ENCODE assay signal across 11 mouse cellular contexts in the genomic region with DNA sequence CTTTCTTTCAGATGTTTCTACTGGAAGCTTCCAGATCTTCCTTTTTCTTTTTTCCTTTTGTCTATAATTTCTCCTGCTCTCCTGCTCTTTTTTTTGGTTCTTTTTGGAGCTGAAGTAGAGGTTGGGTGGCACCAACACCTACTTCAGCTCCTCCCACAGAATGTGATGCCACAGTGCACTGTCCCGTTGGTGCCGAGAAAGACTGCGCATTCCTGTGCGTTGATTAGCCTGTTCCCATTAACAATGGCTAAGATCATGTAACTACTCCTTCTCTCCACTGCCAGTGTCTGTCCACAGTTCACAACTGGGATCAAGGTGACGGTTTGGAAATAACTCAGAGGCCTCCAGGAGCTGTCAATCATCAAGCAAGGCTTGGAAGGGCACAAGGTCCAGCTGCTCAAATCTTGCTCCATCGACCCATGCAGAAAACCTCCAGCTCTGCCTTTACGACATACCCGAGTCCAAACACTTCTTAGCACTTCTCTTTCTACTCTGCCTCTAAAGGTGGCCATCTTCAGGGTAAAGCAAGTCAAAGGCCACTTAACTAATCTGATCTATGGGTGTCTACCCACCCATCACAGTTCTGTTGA.
A peak's percentile ranks its signal among the peaks of the same experiment; 100 is the strongest.
DNase-seq lines count a peak whose midpoint lies in the region; ATAC-seq and TF ChIP-seq lines count a peak whose summit lies in the region.
"Had no signal": no experiment of that assay in that cellular context is flagged by ENCODE, and none has a peak within 500 bp of the region (broad histone marks: within the 10 kb centered on the region; RNA-seq: fewer than 3 reads in every experiment).

No protein-coding gene starts in this region.

- no peak for TF ChIP-seq CTCF in heart, postnatal 0 days (IDR thresholded peaks at IDR 0.05; ENCODE audit: low read depth)

- 0 out of 2 replicates have a peak overlapping the region, but pooled peaks have one; percentile 4 for H3K27ac ChIP-seq in hindbrain, embryonic 11.5 days (ENCODE audit: low read depth, low read length)
- H3K27ac ChIP-seq in hindbrain, embryonic 13.5 days = no peak overlapping the region; the same call in 1 of the 2 replicates
- peak overlapping the region; percentile 70 for H3K27ac ChIP-seq in heart, postnatal 0 days (ENCODE audit: low read depth)

- no peaks in the 10 kb centered on the region for H3K27me3 ChIP-seq in hindbrain, embryonic 11.5 days (ENCODE audit: control insufficient read depth, insufficient read depth, low read length)
- no peaks in the 10 kb centered on the region for H3K27me3 ChIP-seq in hindbrain, embryonic 13.5 days
- no peaks in the 10 kb centered on the region for H3K27me3 ChIP-seq in heart, postnatal 0 days (ENCODE audit: control insufficient read depth, insufficient read depth, low read length)
- H3K27me3 ChIP-seq: Patski had no signal

- no peak overlapping the region for H3K9ac ChIP-seq in hindbrain, embryonic 11.5 days (ENCODE audit: low read depth, low read length)
- no peak overlapping the region for H3K9ac ChIP-seq in hindbrain, embryonic 13.5 days
- no peak overlapping the region for H3K9ac ChIP-seq in heart, postnatal 0 days (replicated peaks; ENCODE audit: low read depth, low read length)

- DNase-seq in hindbrain, embryonic 11.5 days (ENCODE audit: low spot score) = no peak
- peak; percentile 89 for DNase-seq in adipocyte (ENCODE audit: low spot score)
- no peak for DNase-seq in heart, postnatal 0 days (ENCODE audit: low spot score)
- DNase-seq in lung, postnatal 25 days (ENCODE audit: low spot score) = peak; percentile 44
- DNase-seq in natural killer cell, adult 2 months (ENCODE audit: low spot score in 2 of 2) = no peak
- no peak for DNase-seq in left cerebral cortex, adult 18-20 months (ENCODE audit: low spot score in 2 of 2)
- DNase-seq: cerebellum, adult 18-20 months; left cerebral cortex, postnatal 4 days; thymus, postnatal 25 days had no signal

- no peak overlapping the region for H3K4me2 ChIP-seq in hindbrain, embryonic 11.5 days (replicated peaks; ENCODE audit: low read depth, low read length)
- no peak overlapping the region for H3K4me2 ChIP-seq in hindbrain, embryonic 13.5 days
- H3K4me2 ChIP-seq in heart, postnatal 0 days (ENCODE audit: low read depth, low read length) = no peak overlapping the region

- 38% methylated on average over 8 of the region's 8 CpGs for WGBS in hindbrain, embryonic 11.5 days
- WGBS in hindbrain, embryonic 13.5 days = 50% methylated on average over 8 of the region's 8 CpGs
- 36% methylated on average over 8 of the region's 8 CpGs for WGBS in heart, postnatal 0 days

- no peaks in the 10 kb centered on the region for H3K36me3 ChIP-seq in hindbrain, embryonic 11.5 days (ENCODE audit: control insufficient read depth, insufficient read depth, low read length)
- no peaks in the 10 kb centered on the region; the same call in 1 of the 2 replicates for H3K36me3 ChIP-seq in hindbrain, embryonic 13.5 days
- peaks cover 18% of the 10 kb centered on the region for H3K36me3 ChIP-seq in heart, postnatal 0 days (replicated peaks; ENCODE audit: control insufficient read depth, insufficient read depth, low read length)

- TF ChIP-seq EP300 in heart, postnatal 0 days (IDR thresholded peaks at IDR 0.05; ENCODE audit: low read depth) = no peak

- no peak overlapping the region for H3K4me3 ChIP-seq in hindbrain, embryonic 11.5 days (ENCODE audit: low read depth, low read length)
- H3K4me3 ChIP-seq in hindbrain, embryonic 13.5 days = no peak overlapping the region
- no peak overlapping the region for H3K4me3 ChIP-seq in heart, postnatal 0 days (ENCODE audit: low read depth, low read length)

- no peaks in the 10 kb centered on the region for H3K9me3 ChIP-seq in hindbrain, embryonic 11.5 days (ENCODE audit: control insufficient read depth, low read length)
- H3K9me3 ChIP-seq in hindbrain, embryonic 13.5 days = no peaks in the 10 kb centered on the region
- no peaks in the 10 kb centered on the region for H3K9me3 ChIP-seq in heart, postnatal 0 days (replicated peaks; ENCODE audit: control insufficient read depth, low read length)

- no peak for ATAC-seq in hindbrain, embryonic 11.5 days (ENCODE audit: low FRiP score)
- no peak for ATAC-seq in hindbrain, embryonic 13.5 days (ENCODE audit: low FRiP score)
- ATAC-seq in heart, postnatal 0 days (ENCODE audit: insufficient read depth, low read depth) = peak; percentile 23; the same call in 1 of the 2 replicates
- ATAC-seq: Patski had no signal

- H3K4me1 ChIP-seq in hindbrain, embryonic 11.5 days (replicated peaks; ENCODE audit: control insufficient read depth, insufficient read depth, low read length) = peaks cover 2% of the 10 kb centered on the region
- H3K4me1 ChIP-seq in hindbrain, embryonic 13.5 days (replicated peaks) = peaks cover 46% of the 10 kb centered on the region
- peaks cover 46% of the 10 kb centered on the region for H3K4me1 ChIP-seq in heart, postnatal 0 days (ENCODE audit: control insufficient read depth, insufficient read depth)

Comparison
In these comparisons a context has a peak if more than half of its experiments do, and no peak if none do; other contexts are left out.
1. DNase-seq: peak in adipocyte (single experiment) and lung, postnatal 25 days (single experiment); none in hindbrain, embryonic 11.5 days (single experiment), heart, postnatal 0 days (single experiment), natural killer cell, adult 2 months (0 of 2) and left cerebral cortex, adult 18-20 months (0 of 2).